Mouse (Mus musculus) macrophage (primary cell): ENCODE data around the gene Scn1a. TPM values are rescaled to one million over a fixed set of nuclear protein-coding genes. Genes with fewer than 3 reads are reported as not detected.

Source experiments
- H3K27ac ChIP-seq: fragments of 350-480 bp; formaldehyde crosslinking; 2 replicates; pipeline ENCODE4 v1.9.0; 2021
- H3K36me3 ChIP-seq: fragments of 350-480 bp; formaldehyde crosslinking; 2 replicates; pipeline ENCODE4 v1.9.0; 2021; ENCODE audit errors: inconsistent target
- H3K4me3 ChIP-seq: fragments of 350-480 bp; formaldehyde crosslinking; 2 replicates; pipeline ENCODE4 v1.9.0; 2021; ENCODE audit errors: inconsistent target
- H3K79me2 ChIP-seq: fragments of 350-480 bp; formaldehyde crosslinking; 2 replicates; pipeline ENCODE4 v1.9.0; 2021; ENCODE audit errors: inconsistent target
- WGBS: methylation state at CpG from one replicate; pipeline ENCODE4 v1.1.7; 2026; ENCODE audit warnings: inconsistent platforms; ENCODE audit not compliant: missing documents; 5-methylcytosine and 5-hydroxymethylcytosine counted together
- polyA plus RNA-seq: library from polyadenylated mRNA; stranded (reverse); fragments of 250-400 nt; gene quantifications from 3 replicates; pipeline ENCODE4 v1.2.4, GENCODE M21; 2018; ENCODE audit warnings: inconsistent platforms
- total RNA-seq, 78 experiments: library from RNA; depleted of rRNA; stranded (reverse); fragments of 250-400 nt; gene quantifications; 1 replicate in 9 of 78; 2 replicates in 24 of 78; 3 replicates in 43 of 78; 4 replicates in 2 of 78; pipeline ENCODE4 v1.2.4; 2018; ENCODE audit warnings: inconsistent platforms in 56 of 78

Scn1a gene
- total RNA-seq (2018; cell fraction: chromatin; rRNA removed) = not detected
- total RNA-seq (2018; cell fraction: cytosol; rRNA removed) = not detected
- not detected for total RNA-seq (2018; cell fraction: nucleus; rRNA removed)
- polyA plus RNA-seq = not detected in 3 replicates

- no peak within 1 kb of the TSS for H3K4me3 ChIP-seq
- H3K79me2 ChIP-seq = no peaks in the 10 kb centered on the region
- 14% methylated on average over 7 of the region's 7 CpGs for WGBS
- no peak within 1 kb of the TSS for H3K27ac ChIP-seq
- no peaks in the 10 kb centered on the region for H3K36me3 ChIP-seq
Measured at GRCm38 (mm10) chr2:66440711-66441110, at the start of gene Scn1a. Scn1a (minus strand) TSS chr2:66440840.

GRCm38 (mm10) chr2:66478395-66478794 is 37.8 kb upstream of the Scn1a start:
- H3K4me3 ChIP-seq = no peak overlapping the region
- 63% methylated on average over 2 of the region's 2 CpGs for WGBS
- H3K36me3 ChIP-seq = no peaks in the 10 kb centered on the region
- no peaks in the 10 kb centered on the region for H3K79me2 ChIP-seq
- H3K27ac ChIP-seq = no peak overlapping the region

GRCm38 (mm10) chr2:66473181-66473822 is 32.7 kb upstream of the Scn1a start:
- H3K79me2 ChIP-seq = no peaks in the 10 kb centered on the region
- WGBS = 56% methylated on average over 3 of the region's 3 CpGs

GRCm38 (mm10) chr2:66465484-66465883 is 24.8 kb upstream of the Scn1a start:
- Histone ChIP-seq H3K36me3 (no peaks in the 10 kb centered on the region), H3K27ac (no peak overlapping the region), H3K4me3 (no peak overlapping the region), H3K79me2 (no peaks in the 10 kb centered on the region)
- WGBS = 93% methylated on average over 3 of the region's 3 CpGs

More at GRCm38 (mm10) chr2:66473181-66473822, 32.7 kb upstream of the Scn1a start:
- H3K4me3 ChIP-seq = no peak overlapping the region
- H3K27ac ChIP-seq = no peak overlapping the region
- H3K36me3 ChIP-seq = no peaks in the 10 kb centered on the region

GRCm38 (mm10) chr2:66464874-66465458 is 24.3 kb upstream of the Scn1a start:
- Histone ChIP-seq H3K4me3 (no peak overlapping the region), H3K27ac (no peak overlapping the region), H3K36me3 (no peaks in the 10 kb centered on the region), H3K79me2 (no peaks in the 10 kb centered on the region)
- WGBS = 79% methylated on average over 1 of the region's 2 CpGs

GRCm38 (mm10) chr2:66463916-66464315 is 23.3 kb upstream of the Scn1a start:
- Histone ChIP-seq H3K4me3 (no peak overlapping the region), H3K36me3 (no peaks in the 10 kb centered on the region), H3K27ac (no peak overlapping the region), H3K79me2 (no peaks in the 10 kb centered on the region)
- 90% methylated on average over 5 of the region's 6 CpGs for WGBS

- Histone ChIP-seq H3K4me3 (no peak overlapping the region), H3K36me3 (no peaks in the 10 kb centered on the region), H3K27ac (no peak overlapping the region), H3K79me2 (no peaks in the 10 kb centered on the region)
- 100% methylated on average over 1 of the region's 1 CpGs for WGBS
Measured at GRCm38 (mm10) chr2:66462458-66462857, 21.8 kb upstream of the Scn1a start.

GRCm38 (mm10) chr2:66439764-66440471 is 722 bp downstream of the Scn1a start:
- no peaks in the 10 kb centered on the region for H3K36me3 ChIP-seq
- 17% methylated on average over 21 of the region's 21 CpGs for WGBS
- H3K4me3 ChIP-seq = no peak overlapping the region
- no peak overlapping the region for H3K27ac ChIP-seq
- H3K79me2 ChIP-seq = no peaks in the 10 kb centered on the region

- no peak overlapping the region for H3K27ac ChIP-seq
- H3K79me2 ChIP-seq = no peaks in the 10 kb centered on the region
- no peaks in the 10 kb centered on the region for H3K36me3 ChIP-seq
- WGBS = 81% methylated on average over 3 of the region's 3 CpGs
- H3K4me3 ChIP-seq = no peak overlapping the region
Measured at GRCm38 (mm10) chr2:66436286-66436685, 4.4 kb downstream of the Scn1a start.

GRCm38 (mm10) chr2:66409740-66410290 is 30.8 kb downstream of the Scn1a start:
- H3K36me3 ChIP-seq = no peaks in the 10 kb centered on the region
- no peak overlapping the region for H3K27ac ChIP-seq
- no peak overlapping the region for H3K4me3 ChIP-seq
- no peaks in the 10 kb centered on the region for H3K79me2 ChIP-seq
- under 1% methylated on average over 14 of the region's 14 CpGs for WGBS

GRCm38 (mm10) chr2:66408899-66409739 is 31.5 kb downstream of the Scn1a start:
- 10% methylated on average over 11 of the region's 12 CpGs for WGBS
- Histone ChIP-seq H3K4me3 (no peak overlapping the region), H3K79me2 (no peaks in the 10 kb centered on the region), H3K27ac (no peak overlapping the region), H3K36me3 (no peaks in the 10 kb centered on the region)

- Histone ChIP-seq H3K4me3 (no peak overlapping the region), H3K36me3 (no peaks in the 10 kb centered on the region), H3K27ac (no peak overlapping the region), H3K79me2 (no peaks in the 10 kb centered on the region)
- WGBS = 18% methylated on average over 11 of the region's 11 CpGs
Measured at GRCm38 (mm10) chr2:66408456-66408855, 32.2 kb downstream of the Scn1a start.

- H3K36me3 ChIP-seq = no peaks in the 10 kb centered on the region
- no peaks in the 10 kb centered on the region for H3K79me2 ChIP-seq
- H3K4me3 ChIP-seq = no peak overlapping the region
- H3K27ac ChIP-seq = no peak overlapping the region
- WGBS = 84% methylated on average over 5 of the region's 5 CpGs
Measured at GRCm38 (mm10) chr2:66392586-66392985, 48.1 kb downstream of the Scn1a start.

GRCm38 (mm10) chr2:66367957-66368356 is 72.7 kb downstream of the Scn1a start:
- H3K27ac ChIP-seq = no peak overlapping the region
- 100% methylated on average over 2 of the region's 2 CpGs for WGBS

More at GRCm38 (mm10) chr2:66367957-66368356, 72.7 kb downstream of the Scn1a start:
- H3K79me2 ChIP-seq = no peaks in the 10 kb centered on the region
- no peak overlapping the region for H3K4me3 ChIP-seq
- H3K36me3 ChIP-seq = no peaks in the 10 kb centered on the region
